Mouse (Mus musculus) midbrain, embryonic 16.5 days (tissue): ENCODE data around the gene Tbc1d2. TPM values are rescaled to one million over a fixed set of nuclear protein-coding genes. Genes with fewer than 3 reads are reported as not detected.
"Not testable (repeated sequence)": the region's sequence is repeated elsewhere in the genome, so short reads cannot be mapped to it uniquely, and the experiment has no call there.

Experiments
- ATAC-seq: fragments of 200-750 bp; cut with Nextera tagmentation; 2 replicates; pipeline ENCODE4 v1.8.0; 2017; ENCODE audit warnings: moderate TSS enrichment
- H3K27ac ChIP-seq: fragments of 300-500 bp; sonication (generic); 2 replicates; pipeline ENCODE4 v1.5.1; 2014; ENCODE audit warnings: mild to moderate bottlenecking, low read length, mixed read lengths
- H3K27me3 ChIP-seq: fragments of 300-500 bp; sonication (generic); 2 replicates; pipeline ENCODE4 v1.6.1; 2014; ENCODE audit warnings: low read depth, low read length, mixed read lengths; ENCODE audit not compliant: control insufficient read depth, insufficient read depth
- H3K36me3 ChIP-seq: fragments of 300-500 bp; sonication (generic); 2 replicates; pipeline ENCODE4 v1.6.1; 2014; ENCODE audit warnings: mild to moderate bottlenecking, low read length, moderate library complexity, mixed read lengths; ENCODE audit not compliant: control insufficient read depth, insufficient read depth
- H3K4me1 ChIP-seq: fragments of 300-500 bp; sonication (generic); 2 replicates; pipeline ENCODE4 v1.6.1; 2014; ENCODE audit warnings: mild to moderate bottlenecking, low read length, mixed read lengths; ENCODE audit not compliant: control insufficient read depth, insufficient read depth
- H3K4me2 ChIP-seq: fragments of 300-500 bp; sonication (generic); 2 replicates; pipeline ENCODE4 v1.6.1; 2014; ENCODE audit warnings: mild to moderate bottlenecking, low read length, mixed read lengths
- H3K4me3 ChIP-seq: fragments of 300-500 bp; sonication (generic); 2 replicates; pipeline ENCODE4 v1.5.1; 2014; ENCODE audit warnings: low read depth, mild to moderate bottlenecking, low read length, moderate library complexity, mixed read lengths
- H3K9ac ChIP-seq: fragments of 300-500 bp; sonication (generic); 2 replicates; pipeline ENCODE4 v1.6.1; 2014; ENCODE audit warnings: low read depth, low read length, mixed read lengths
- H3K9me3 ChIP-seq: fragments of 300-500 bp; sonication (generic); replicated peaks from 2 replicates; pipeline ENCODE4 v1.6.1; 2014; ENCODE audit warnings: mild to moderate bottlenecking, low read length, mixed read lengths; ENCODE audit not compliant: control insufficient read depth, poor library complexity, severe bottlenecking
- WGBS: fragments of 180-500 bp; shearing (Covaris S2); extraction: QIAGEN DNeasy Blood & Tissue Kit; methylation state at CpG from one replicate; pipeline ENCODE4 v1.1.7; 2014; 5-methylcytosine and 5-hydroxymethylcytosine counted together
- polyA plus RNA-seq: library from polyadenylated mRNA; unstranded; fragments of >200 nt; fragmentation: Nextera tagmentation; extraction: Ambion mirVana; gene quantifications from 2 replicates; pipeline ENCODE4 v1.2.1, GENCODE M21; 2015

Gene Tbc1d2
- polyA plus RNA-seq, 1 experiment from 2014 or later = 0.65 TPM

- H3K4me2 ChIP-seq, H3K36me3 ChIP-seq, H3K27me3 ChIP-seq, ATAC-seq, H3K4me1 ChIP-seq, H3K9me3 ChIP-seq, H3K4me3 ChIP-seq, H3K27ac ChIP-seq, H3K9ac ChIP-seq: not testable (repeated sequence)
- WGBS = 77% methylated on average over 6 of the region's 6 CpGs
These were observed 16.4 kb downstream of the Tbc1d2 start for GRCm38 (mm10) chr4:46633565-46633964.

- no peak for ATAC-seq
- Histone ChIP-seq H3K4me1 (no peaks in the 10 kb centered on the region), H3K9me3 (no peaks in the 10 kb centered on the region)
These were observed 17.5 kb downstream of the Tbc1d2 start for GRCm38 (mm10) chr4:46632465-46632864.

GRCm38 (mm10) chr4:46630390-46630789, 19.6 kb downstream of the Tbc1d2 start:
- no peak for ATAC-seq
- no peaks in the 10 kb centered on the region for H3K9me3 ChIP-seq
- no peak overlapping the region for H3K4me2 ChIP-seq
- H3K36me3 ChIP-seq = no peaks in the 10 kb centered on the region
- no peak overlapping the region for H3K4me3 ChIP-seq
- WGBS = 65% methylated on average over 9 of the region's 9 CpGs
- H3K4me1 ChIP-seq = no peaks in the 10 kb centered on the region
- H3K27me3 ChIP-seq = no peaks in the 10 kb centered on the region
- H3K27ac ChIP-seq = no peak overlapping the region
- H3K9ac ChIP-seq = no peak overlapping the region

More at GRCm38 (mm10) chr4:46632465-46632864, 17.5 kb downstream of the Tbc1d2 start:
- Histone ChIP-seq H3K27ac (no peak overlapping the region), H3K27me3 (no peaks in the 10 kb centered on the region), H3K4me3 (no peak overlapping the region), H3K4me2 (no peak overlapping the region), H3K9ac (no peak overlapping the region), H3K36me3 (no peaks in the 10 kb centered on the region)
- WGBS = 63% methylated on average over 2 of the region's 2 CpGs

- Histone ChIP-seq H3K4me1 (no peaks in the 10 kb centered on the region), H3K4me2 (no peak overlapping the region), H3K36me3 (no peaks in the 10 kb centered on the region), H3K9me3 (no peaks in the 10 kb centered on the region), H3K27ac (no peak overlapping the region), H3K27me3 (no peaks in the 10 kb centered on the region), H3K9ac (no peak overlapping the region), H3K4me3 (no peak overlapping the region)
- WGBS = 55% methylated on average over 9 of the region's 9 CpGs
- no peak for ATAC-seq
These were observed 21.1 kb downstream of the Tbc1d2 start for GRCm38 (mm10) chr4:46628873-46629272.

GRCm38 (mm10) chr4:46628081-46628480, 21.9 kb downstream of the Tbc1d2 start:
- 81% methylated on average over 11 of the region's 11 CpGs for WGBS

GRCm38 (mm10) chr4:46625101-46625500, 24.9 kb downstream of the Tbc1d2 start:
- no peak for ATAC-seq
- no peak overlapping the region for H3K4me2 ChIP-seq
- H3K4me1 ChIP-seq = no peaks in the 10 kb centered on the region
- no peak overlapping the region for H3K4me3 ChIP-seq
- H3K9me3 ChIP-seq = no peaks in the 10 kb centered on the region
- no peaks in the 10 kb centered on the region for H3K27me3 ChIP-seq
- WGBS = 85% methylated on average over 10 of the region's 10 CpGs
- H3K9ac ChIP-seq = no peak overlapping the region
- H3K36me3 ChIP-seq = no peaks in the 10 kb centered on the region
- H3K27ac ChIP-seq = no peak overlapping the region

More at GRCm38 (mm10) chr4:46628081-46628480, 21.9 kb downstream of the Tbc1d2 start:
- Histone ChIP-seq H3K4me1 (no peaks in the 10 kb centered on the region), H3K36me3 (no peaks in the 10 kb centered on the region), H3K9ac (no peak overlapping the region), H3K27me3 (no peaks in the 10 kb centered on the region), H3K9me3 (no peaks in the 10 kb centered on the region), H3K27ac (no peak overlapping the region), H3K4me3 (no peak overlapping the region), H3K4me2 (no peak overlapping the region)
- no peak for ATAC-seq

- H3K27ac ChIP-seq = no peak overlapping the region
- no peaks in the 10 kb centered on the region for H3K36me3 ChIP-seq
- WGBS = 90% methylated on average over 5 of the region's 5 CpGs
- no peaks in the 10 kb centered on the region; the same call in 1 of the 2 replicates for H3K27me3 ChIP-seq
- no peak overlapping the region for H3K4me3 ChIP-seq
- no peak overlapping the region for H3K4me2 ChIP-seq
- no peaks in the 10 kb centered on the region for H3K9me3 ChIP-seq
- H3K9ac ChIP-seq = no peak overlapping the region
- no peaks in the 10 kb centered on the region for H3K4me1 ChIP-seq
- no peak for ATAC-seq
These were observed 27.0 kb downstream of the Tbc1d2 start for GRCm38 (mm10) chr4:46623007-46623406.

- Histone ChIP-seq H3K4me3 (no peak overlapping the region), H3K4me1 (no peaks in the 10 kb centered on the region), H3K27me3 (no peaks in the 10 kb centered on the region; the same call in 1 of the 2 replicates), H3K4me2 (no peak overlapping the region), H3K9ac (no peak overlapping the region), H3K36me3 (no peaks in the 10 kb centered on the region), H3K27ac (no peak overlapping the region), H3K9me3 (no peaks in the 10 kb centered on the region)
- no peak for ATAC-seq
- WGBS = 81% methylated on average over 8 of the region's 8 CpGs
These were observed 29.1 kb downstream of the Tbc1d2 start for GRCm38 (mm10) chr4:46620946-46621345.

GRCm38 (mm10) chr4:46620330-46620729, 29.7 kb downstream of the Tbc1d2 start:
- H3K4me2 ChIP-seq = peak overlapping the region; percentile 12; the same call in 1 of the 2 replicates
- no peak for ATAC-seq

More at GRCm38 (mm10) chr4:46620330-46620729, 29.7 kb downstream of the Tbc1d2 start:
- Histone ChIP-seq H3K9ac (no peak overlapping the region), H3K27me3 (no peaks in the 10 kb centered on the region; the same call in 1 of the 2 replicates), H3K27ac (no peak overlapping the region), H3K4me3 (no peak overlapping the region), H3K4me1 (no peaks in the 10 kb centered on the region), H3K9me3 (no peaks in the 10 kb centered on the region), H3K36me3 (no peaks in the 10 kb centered on the region)
- WGBS = 5% methylated on average over 23 of the region's 23 CpGs
